Mouse (Mus musculus) neutrophil, adult 65 days (primary cell): Measurements from ENCODE around the gene Actg2. TPM values are rescaled to one million over a fixed set of nuclear protein-coding genes. Genes with fewer than 3 reads are reported as not detected.

ENCODE experiments used
- total RNA-seq: library from RNA; stranded (reverse); gene quantifications from 2 replicates; pipeline ENCODE4 v1.2.4, GENCODE M21; 2023

Gene Actg2
- not detected in 2 replicates for total RNA-seq

DNA sequence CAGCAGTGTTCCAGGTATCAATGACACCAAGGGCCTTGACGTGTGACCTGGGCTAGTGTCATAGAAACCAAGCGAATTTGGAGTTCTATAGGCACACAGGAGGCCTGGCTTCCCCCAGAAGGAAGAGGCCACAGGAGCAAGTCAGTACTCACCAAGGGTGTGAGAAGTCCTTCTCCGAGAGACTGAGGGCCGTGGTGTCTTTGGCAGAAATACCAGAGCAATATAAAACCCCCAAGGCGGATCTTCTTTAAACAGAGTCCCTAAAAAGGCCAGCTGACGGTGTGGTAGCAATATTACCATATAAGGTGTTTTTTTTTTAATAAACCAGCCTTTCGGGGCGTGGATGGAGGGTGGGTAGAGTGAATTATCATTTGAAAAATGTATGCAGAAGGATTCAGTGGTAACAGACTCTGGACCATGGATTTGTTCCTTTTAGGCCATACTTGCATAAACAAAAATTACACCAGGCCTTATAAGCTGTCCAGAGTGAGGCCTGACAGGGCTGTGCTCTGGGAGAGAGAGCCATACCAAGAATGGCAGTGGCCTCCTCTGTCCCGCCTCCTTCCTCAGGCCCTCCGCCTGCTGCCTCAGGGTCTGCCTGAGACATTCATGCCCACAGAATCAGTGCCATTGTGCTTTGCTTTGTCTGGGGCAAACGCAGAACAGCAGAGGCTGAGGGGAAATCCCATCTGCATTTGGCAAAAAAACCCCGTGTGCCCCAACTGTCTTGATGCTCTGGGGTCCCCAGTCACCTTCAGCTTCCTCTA, at the start of gene Actg2:
TSS of gene Actg2 (minus strand) at position 238 of the 767 bp plus-strand sequence.

DNA sequence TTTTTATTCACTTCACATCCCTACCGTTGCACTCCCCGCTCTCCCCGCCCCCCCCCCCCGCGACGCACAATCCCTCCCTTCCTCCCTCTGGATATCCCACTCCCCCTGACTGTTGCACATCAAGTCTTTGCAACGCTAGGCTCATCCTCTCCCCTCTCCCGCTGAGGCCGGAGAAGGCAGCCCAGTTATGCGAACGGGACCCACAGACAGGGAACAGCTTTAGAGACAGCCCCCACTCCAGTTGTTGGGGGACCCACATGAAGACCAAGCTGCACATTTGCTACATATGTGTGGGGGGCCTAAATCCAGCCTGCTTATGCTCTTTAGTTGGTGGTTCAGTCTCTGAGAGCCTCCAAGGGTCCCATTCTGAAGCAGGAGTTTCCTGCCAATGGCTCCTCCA, 36.6 kb upstream of the Actg2 start, which contains the start of gene Stambp:
TSS of gene Stambp (minus strand) at position 59 of the 400 bp plus-strand sequence.

DNA sequence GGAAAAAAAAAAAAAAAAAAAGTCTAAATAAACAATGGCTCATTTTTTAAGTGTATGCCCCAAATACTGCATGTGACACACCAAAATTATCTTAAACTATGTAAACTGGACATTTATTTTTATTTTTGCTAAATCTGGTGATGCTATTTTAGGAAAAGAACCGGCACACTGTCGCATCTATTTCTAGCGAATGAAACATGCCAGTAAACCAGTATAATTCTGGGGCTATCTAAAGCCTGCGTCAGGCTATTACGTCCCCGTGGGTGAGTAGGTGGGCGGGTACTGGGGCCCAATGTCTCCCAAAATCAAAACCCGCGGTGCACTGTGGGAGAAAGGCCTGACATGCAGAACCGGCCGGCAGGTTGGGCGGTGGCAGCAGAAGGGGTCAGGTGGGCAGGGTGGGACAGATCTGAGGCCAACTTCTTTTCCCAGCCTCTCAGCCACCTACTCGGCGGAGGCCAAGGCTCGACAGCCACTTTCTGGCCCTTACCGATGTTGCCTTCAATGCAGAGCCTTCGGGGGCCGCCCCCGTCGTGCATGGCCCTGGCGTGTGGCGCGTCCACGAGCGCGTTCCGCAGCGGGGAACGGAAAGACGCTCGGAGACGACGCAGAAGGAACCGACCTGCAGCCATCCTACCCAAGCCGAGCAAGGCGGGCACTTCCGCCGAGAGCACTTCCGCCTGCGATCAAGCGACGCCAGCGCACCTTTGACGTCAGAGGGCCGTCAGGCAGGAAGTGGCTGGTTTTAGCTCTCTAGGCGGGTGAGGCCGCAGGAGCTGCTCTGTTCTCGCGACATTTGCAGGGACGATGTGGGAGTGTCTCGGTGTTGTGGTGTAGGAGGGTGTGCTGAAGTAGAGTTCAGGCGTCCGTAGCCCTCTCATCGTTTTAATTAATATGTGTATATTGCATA, 29.6 kb downstream of the Actg2 start, which contains the start of gene Dguok:
TSS of gene Dguok (minus strand) at position 712 of the 910 bp plus-strand sequence.

Other genes with a start within 250 kb of the Actg2 start
- gene Mthfd2, start 210.4 kb downstream of the Actg2 start, total RNA-seq, result 18.4 and 19.1 TPM in 2 replicates
- 180 and 209 TPM in 2 replicates for gene Mob1a, start 210.2 kb downstream of the Actg2 start, total RNA-seq
- gene Bola3, start 187.1 kb downstream of the Actg2 start, total RNA-seq, result 9.3 and 11.1 TPM in 2 replicates
- gene Tet3, start 77.2 kb downstream of the Actg2 start, total RNA-seq, result 52.2 and 84.2 TPM in 2 replicates
- 11.7 and 14.1 TPM in 2 replicates for gene Dguok, start 29.3 kb downstream of the Actg2 start, total RNA-seq
- gene Stambp, start 36.5 kb upstream of the Actg2 start, total RNA-seq, result 16.9 and 19.7 TPM in 2 replicates
- gene Clec4f, start 119.9 kb upstream of the Actg2 start, total RNA-seq, result not detected in 2 replicates
- gene Cd207, start 141.6 kb upstream of the Actg2 start, total RNA-seq, result not detected in 2 replicates
- not detected in 2 replicates for gene Vax2, start 175.0 kb upstream of the Actg2 start, total RNA-seq
- not detected in 2 replicates for gene Atp6v1b1, start 206.7 kb upstream of the Actg2 start, total RNA-seq
- gene Ankrd53, start 226.4 kb upstream of the Actg2 start, total RNA-seq, result not detected in 2 replicates
- gene Tex261, start 239.5 kb upstream of the Actg2 start, total RNA-seq, result 38.2 and 50.3 TPM in 2 replicates